8 mouse cellular contexts compared by ENCODE assay signal in the genomic region with DNA sequence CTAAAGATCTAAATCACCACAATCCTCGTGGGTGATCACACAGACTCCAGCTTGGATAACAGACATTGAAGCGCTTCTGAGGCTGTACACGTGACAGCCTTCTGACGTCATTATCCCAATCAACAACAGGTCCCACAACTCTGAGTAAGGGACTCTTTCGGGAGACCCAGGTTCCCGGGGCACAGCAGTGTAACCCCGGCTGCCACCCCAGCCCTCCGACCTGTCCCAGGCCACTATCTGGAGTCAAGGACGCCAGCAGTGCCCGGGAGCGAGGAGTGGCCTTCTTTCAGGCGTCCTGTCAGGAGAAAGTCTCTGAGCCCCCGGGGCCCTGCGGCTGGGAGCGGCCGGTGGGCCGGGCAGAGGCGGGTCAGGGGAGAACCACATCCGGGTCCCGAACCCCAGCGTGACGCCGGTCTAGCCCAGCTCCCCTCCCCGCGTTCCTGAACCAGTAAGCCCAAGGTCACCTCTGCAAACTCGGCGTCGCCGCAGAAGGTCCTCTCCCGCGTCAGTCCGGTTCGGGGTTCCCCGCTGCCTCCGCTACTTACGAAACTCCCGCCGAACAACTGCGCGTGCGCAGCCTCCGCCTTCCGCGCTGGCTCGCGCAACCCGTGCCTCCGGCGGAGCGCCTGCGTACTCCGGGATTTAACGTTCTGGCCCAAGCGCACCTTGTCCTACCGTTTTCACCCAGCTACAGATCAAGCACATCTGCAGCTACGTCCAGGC. TPM values are rescaled to one million over a fixed set of nuclear protein-coding genes. Genes with fewer than 3 reads are reported as not detected.
DNase-seq lines count a peak whose midpoint lies in the region; ATAC-seq lines count a peak whose summit lies in the region.

A gene (minus strand): TSS at position 644 of the 723 bp plus-strand sequence.

- H3K9me3 ChIP-seq in hindbrain, embryonic 15.5 days, result no peaks in the 10 kb centered on the region

- H3K4me2 ChIP-seq in hindbrain, embryonic 15.5 days, result peak within 1 kb of the TSS; percentile 91

- peak; percentile 89 for DNase-seq in T-cell, adult 2 months (ENCODE audit: low spot score)
- peak; percentile 86 to 90 for DNase-seq in cerebellum, postnatal 36 days
- DNase-seq in frontal cortex, postnatal 36 days (ENCODE audit: low spot score in 2 of 2), result peak; percentile 87 to 92
- DNase-seq in left cerebral cortex, adult 11 months (ENCODE audit: low spot score), result peak; percentile 69
- peak; percentile 91 for DNase-seq in lung, postnatal 36 days
- peak; percentile 88 for DNase-seq in retina, embryonic 14.5 days (ENCODE audit: low spot score)
- DNase-seq in thymus, postnatal 36 days, result peak; percentile 86 to 87

- under 1% methylated on average over 52 of the region's 56 CpGs for WGBS in hindbrain, embryonic 15.5 days

- peak within 1 kb of the TSS; percentile 79 for H3K27ac ChIP-seq in hindbrain, embryonic 15.5 days (replicated peaks)

- H3K4me3 ChIP-seq in hindbrain, embryonic 15.5 days, result peak within 1 kb of the TSS; percentile 59

- peak; percentile 86 for ATAC-seq in hindbrain, embryonic 15.5 days (ENCODE audit: low FRiP score, low read depth)

- peak within 1 kb of the TSS; percentile 52 for H3K9ac ChIP-seq in hindbrain, embryonic 15.5 days

- H3K27me3 ChIP-seq in hindbrain, embryonic 15.5 days, result no peaks in the 10 kb centered on the region

- H3K4me1 ChIP-seq in hindbrain, embryonic 15.5 days (replicated peaks), result peaks cover 17% of the 10 kb centered on the region

- 0 out of 2 replicates have a peak, but pooled peaks cover 4% of the 10 kb centered on the region for H3K36me3 ChIP-seq in hindbrain, embryonic 15.5 days

RNA-seq across cellular contexts. Expression of the gene that starts here (rescaled TPM):
- polyA plus RNA-seq in hindbrain, embryonic 15.5 days (2015; fragmentation: Nextera tagmentation; extraction: Ambion mirVana), result 11.0 and 13.2 TPM in 2 replicates

Comparison
In these comparisons a context has a peak if more than half of its experiments do, and no peak if none do; other contexts are left out.
1. Peak in every context shown above with its lines: DNase-seq, ATAC-seq, H3K4me3 ChIP-seq and H3K27ac ChIP-seq.